In the genomic region with DNA sequence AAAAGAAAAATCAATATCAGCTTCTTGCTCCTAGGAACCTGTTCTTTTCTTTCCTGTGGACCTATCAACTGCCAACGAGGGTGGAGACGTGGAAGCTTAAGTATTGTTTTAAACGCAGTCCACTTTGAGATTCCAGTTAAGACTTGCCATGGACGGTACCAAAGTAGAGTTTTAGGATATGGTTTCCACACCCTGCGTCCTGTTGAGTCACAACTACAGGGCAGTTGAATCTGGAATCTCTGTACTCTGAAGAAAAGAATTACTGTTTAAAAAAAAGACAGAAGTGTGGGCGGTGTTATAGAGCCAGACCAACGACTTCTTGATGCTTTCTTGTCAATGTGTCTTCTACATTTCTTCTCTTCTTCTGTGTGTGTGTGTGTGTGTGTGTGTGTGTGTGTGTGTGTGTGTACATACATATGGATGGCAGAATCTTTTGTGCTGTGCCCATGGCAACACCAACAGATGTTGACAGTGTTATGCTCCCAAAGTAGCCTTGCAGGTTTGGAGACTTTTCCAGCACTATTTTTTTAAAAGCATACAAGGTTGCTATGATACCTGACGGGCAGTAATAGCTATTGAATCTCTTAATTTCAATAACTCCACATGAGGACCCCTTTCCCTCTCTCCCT, we compare ENCODE assay signal across 12 mouse cellular contexts.
DNase-seq lines count a peak whose midpoint lies in the region; ATAC-seq lines count a peak whose summit lies in the region.
"Had no signal": no experiment of that assay in that cellular context is flagged by ENCODE, and none has a peak within 500 bp of the region (broad histone marks: within the 10 kb centered on the region; RNA-seq: fewer than 3 reads in every experiment).

No protein-coding gene starts in this region.

- intact Hi-C loops in left cerebral cortex, postnatal 14 days (cut with DNase I) = no loop called here

- no peak for ATAC-seq in embryonic facial prominence, embryonic 13.5 days (ENCODE audit: insufficient number of reproducible peaks, insufficient read depth, low FRiP score, low TSS enrichment, low read depth)
- 0 out of 2 replicates have a peak, but pooled peaks have one; percentile 45 for ATAC-seq in forebrain, embryonic 12.5 days (ENCODE audit: low FRiP score)
- no peak for ATAC-seq in hindbrain, embryonic 16.5 days
- ATAC-seq: intestine, embryonic 15.5 days had no signal

- peaks cover 10% of the 10 kb centered on the region; the same call in 1 of the 2 replicates for H3K4me1 ChIP-seq in embryonic facial prominence, embryonic 13.5 days
- H3K4me1 ChIP-seq in forebrain, embryonic 12.5 days = peaks cover 12% of the 10 kb centered on the region
- peaks cover 5% of the 10 kb centered on the region; the same call in 1 of the 2 replicates for H3K4me1 ChIP-seq in hindbrain, embryonic 16.5 days (ENCODE audit: control insufficient read depth, insufficient read depth, low read depth, low read length)
- H3K4me1 ChIP-seq: intestine, embryonic 15.5 days had no signal

- H3K9ac ChIP-seq in embryonic facial prominence, embryonic 13.5 days = no peak overlapping the region
- no peak overlapping the region for H3K9ac ChIP-seq in forebrain, embryonic 12.5 days
- H3K9ac ChIP-seq in hindbrain, embryonic 16.5 days (ENCODE audit: low read depth, low read length) = no peak overlapping the region
- H3K9ac ChIP-seq: intestine, embryonic 15.5 days had no signal

- no peak overlapping the region for H3K4me3 ChIP-seq in embryonic facial prominence, embryonic 13.5 days
- H3K4me3 ChIP-seq in forebrain, embryonic 12.5 days (replicated peaks) = no peak overlapping the region
- peak overlapping the region; percentile 7; the same call in 1 of the 2 replicates for H3K4me3 ChIP-seq in hindbrain, embryonic 16.5 days (ENCODE audit: low read length)
- H3K4me3 ChIP-seq: intestine, embryonic 15.5 days had no signal

- peak; percentile 25 for DNase-seq in neural tube, embryonic 10.5 days (ENCODE audit: extremely low spot score, low spot score)
- DNase-seq in left cerebral cortex, postnatal 14 days (ENCODE audit: low spot score in 2 of 2) = no peak
- DNase-seq in ovary, postnatal 10 days (ENCODE audit: low spot score) = no peak
- no peak for DNase-seq in kidney, postnatal 25 days
- DNase-seq: cerebellum, adult 2 months; gastrocnemius, postnatal 25 days; liver; lung, postnatal 14 days had no signal

- H3K9me3 ChIP-seq in embryonic facial prominence, embryonic 13.5 days = no peaks in the 10 kb centered on the region
- no peaks in the 10 kb centered on the region for H3K9me3 ChIP-seq in forebrain, embryonic 12.5 days
- H3K9me3 ChIP-seq in hindbrain, embryonic 16.5 days (ENCODE audit: control insufficient read depth, low read length) = no peaks in the 10 kb centered on the region
- H3K9me3 ChIP-seq: intestine, embryonic 15.5 days had no signal

- peak overlapping the region; percentile 44 for H3K4me2 ChIP-seq in embryonic facial prominence, embryonic 13.5 days
- H3K4me2 ChIP-seq in forebrain, embryonic 12.5 days = peak overlapping the region; percentile 34
- peak overlapping the region; percentile 46 for H3K4me2 ChIP-seq in hindbrain, embryonic 16.5 days (ENCODE audit: low read length)
- H3K4me2 ChIP-seq: intestine, embryonic 15.5 days had no signal

- H3K27ac ChIP-seq in embryonic facial prominence, embryonic 13.5 days = no peak overlapping the region
- H3K27ac ChIP-seq in forebrain, embryonic 12.5 days = no peak overlapping the region
- no peak overlapping the region for H3K27ac ChIP-seq in hindbrain, embryonic 16.5 days (ENCODE audit: low read depth, low read length)
- H3K27ac ChIP-seq: intestine, embryonic 15.5 days had no signal

- H3K36me3 ChIP-seq in embryonic facial prominence, embryonic 13.5 days = no peaks in the 10 kb centered on the region
- no peaks in the 10 kb centered on the region for H3K36me3 ChIP-seq in forebrain, embryonic 12.5 days (replicated peaks)
- no peaks in the 10 kb centered on the region for H3K36me3 ChIP-seq in hindbrain, embryonic 16.5 days (ENCODE audit: control insufficient read depth, insufficient read depth, low read length)
- H3K36me3 ChIP-seq: intestine, embryonic 15.5 days had no signal

- no peaks in the 10 kb centered on the region; the same call in 1 of the 2 replicates for H3K27me3 ChIP-seq in embryonic facial prominence, embryonic 13.5 days
- H3K27me3 ChIP-seq in forebrain, embryonic 12.5 days = peaks cover 58% of the 10 kb centered on the region
- H3K27me3 ChIP-seq in hindbrain, embryonic 16.5 days (replicated peaks; ENCODE audit: control insufficient read depth, insufficient read depth, low read length) = peaks cover 9% of the 10 kb centered on the region
- H3K27me3 ChIP-seq: intestine, embryonic 15.5 days had no signal

- 49% methylated on average over 8 of the region's 8 CpGs for WGBS in embryonic facial prominence, embryonic 13.5 days
- 19% methylated on average over 8 of the region's 8 CpGs for WGBS in forebrain, embryonic 12.5 days
- 22% methylated on average over 8 of the region's 8 CpGs for WGBS in hindbrain, embryonic 16.5 days
